Mouse (Mus musculus): ENCODE data around the gene Eno3. TPM values are rescaled to one million over a fixed set of nuclear protein-coding genes. Genes with fewer than 3 reads are reported as not detected.

Eno3 gene
- total and polyA plus RNA-seq, 3 experiments = 11.2 to 26.4 (median 23.0) TPM

DNA sequence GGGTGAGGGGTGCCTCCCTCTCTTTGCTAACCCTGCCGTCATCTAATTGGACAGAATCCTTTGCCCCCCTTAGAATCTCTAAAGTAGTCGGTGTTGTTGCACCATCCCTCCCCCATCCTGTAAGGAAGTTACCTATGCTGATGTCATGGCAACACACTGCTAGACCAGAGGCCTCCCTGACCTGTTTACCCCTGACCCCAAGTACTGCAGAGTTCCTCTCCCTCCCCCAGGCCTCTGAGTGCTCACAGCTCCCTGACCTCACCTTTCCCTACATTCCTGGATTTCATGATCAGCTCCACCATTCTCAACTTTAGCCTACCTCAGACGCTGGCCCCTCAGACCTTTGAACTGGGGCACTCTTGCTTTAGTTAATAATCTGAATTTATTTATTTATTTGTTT is 49.1 kb downstream of the Eno3 start:
- DNase-seq (ENCODE audit: extremely low read depth) = no peak
- 0 out of 2 replicates have a peak, but pooled peaks cover under 1% of the 10 kb centered on the region for H3K79me2 ChIP-seq (replicated peaks; ENCODE audit: control insufficient read depth, extremely low read depth, insufficient read depth, poor library complexity, severe bottlenecking)
- H3K9me3 ChIP-seq (replicated peaks; ENCODE audit: low read length) = no peaks in the 10 kb centered on the region
- H3K4me1 ChIP-seq (ENCODE audit: control insufficient read depth in 1 of 2, insufficient read depth in 2 of 2) = peaks cover 5 to 15% of the 10 kb centered on the region in 2 experiments
- peaks cover 58 to 87% of the 10 kb centered on the region in 2 experiments for H3K36me3 ChIP-seq (replicated peaks in 1 of 2; ENCODE audit: control insufficient read depth in 1 of 2, insufficient read depth in 1 of 2, low read length in 1 of 2)
- TF ChIP-seq USF2 (conservative IDR thresholded peaks at IDR 0.05; ENCODE audit: low read depth, low read length) (no peak), PAX5 (IDR thresholded peaks at IDR 0.05; ENCODE audit: low read length) (no peak), TBP (conservative IDR thresholded peaks at IDR 0.05; ENCODE audit: low read depth, low read length) (no peak), NELFE (IDR thresholded peaks at IDR 0.05; ENCODE audit: low read depth, low read length) (no peak), BHLHE40 (IDR thresholded peaks at IDR 0.05; ENCODE audit: low read depth, low read length) (no peak), HCFC1 (IDR thresholded peaks at IDR 0.05; ENCODE audit: low read depth, low read length) (no peak), JUN (IDR thresholded peaks at IDR 0.05; ENCODE audit: insufficient read depth, low read depth, low read length) (no peak), ZC3H11A (IDR thresholded peaks at IDR 0.05; ENCODE audit: low read depth, low read length) (no peak), IRF4 (IDR thresholded peaks at IDR 0.05; ENCODE audit: low read depth, low read length) (no peak), EP300 (IDR thresholded peaks at IDR 0.05; ENCODE audit: low read length) (no peak), UBTF (IDR thresholded peaks at IDR 0.05; ENCODE audit: low read depth, low read length) (no peak), ELF1 (IDR thresholded peaks at IDR 0.05; ENCODE audit: low read depth, low read length) (no peak), CHD1 (IDR thresholded peaks at IDR 0.05; ENCODE audit: low read depth, low read length) (no peak), ZNF384 (IDR thresholded peaks at IDR 0.05; ENCODE audit: low read depth, low read length) (no peak), MAX (IDR thresholded peaks at IDR 0.05; ENCODE audit: low read length) (no peak), CTCF (conservative IDR thresholded peaks at IDR 0.05 in 1 of 2, IDR thresholded peaks at IDR 0.05 in 1 of 2; ENCODE audit: low read depth in 2 of 2, low read length in 2 of 2) (no peak), USF1 (IDR thresholded peaks at IDR 0.05; ENCODE audit: low read depth, low read length) (no peak), MYC (IDR thresholded peaks at IDR 0.05; ENCODE audit: low read depth, low read length) (no peak)
- no peak overlapping the region for H3K4me2 ChIP-seq (ENCODE audit: insufficient read depth, low read depth, poor library complexity, severe bottlenecking)
- H3K4me3 ChIP-seq (replicated peaks in 1 of 3; ENCODE audit: low read depth in 2 of 3, low read length in 2 of 3, poor library complexity in 1 of 3) = no peak overlapping the region
- no peak overlapping the region for H3K27ac ChIP-seq (ENCODE audit: insufficient read depth, low read depth)
- dilution Hi-C loops (cut with MboI; ENCODE audit: extremely low pct_ligation_motif_present, extremely low pct_unique_long_range_greater_than_20kb, low sequenced_read_pairs) = no loop called here
- in situ Hi-C loops (cut with MboI; ENCODE audit: low pct_ligation_motif_present, low pct_unique_long_range_greater_than_20kb, low sequenced_read_pairs) = loop anchor here (5.0 kb wide), 1 partner anchor 34 kb away; no protein-coding TSS in a partner anchor
- no peak overlapping the region for H3K9ac ChIP-seq (ENCODE audit: insufficient read depth, low read depth)
- H3K27me3 ChIP-seq (replicated peaks) = no peaks in the 10 kb centered on the region

DNA sequence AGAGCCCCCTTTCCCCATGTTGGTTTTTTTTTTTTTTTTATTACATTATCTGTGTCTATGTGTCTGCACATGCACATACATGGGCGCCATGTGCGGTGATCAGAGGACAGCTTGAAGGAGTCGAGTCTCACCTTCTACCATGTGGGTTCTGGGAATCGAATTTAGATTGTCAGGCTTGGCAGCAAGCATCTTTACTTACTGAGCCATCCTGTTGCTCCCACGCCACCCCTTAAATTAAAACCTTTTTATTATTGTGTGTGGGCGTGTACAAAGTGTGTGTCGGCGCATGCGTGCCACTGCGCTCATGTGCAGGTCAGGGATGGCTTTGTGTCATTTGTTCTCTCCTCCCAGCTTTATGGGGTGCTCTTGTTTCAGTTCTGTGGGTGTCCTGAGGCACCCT is 54.0 kb downstream of the Eno3 start:
- Histone ChIP-seq H3K9me3 (replicated peaks; ENCODE audit: low read length) (no peaks in the 10 kb centered on the region), H3K4me1 (ENCODE audit: control insufficient read depth in 1 of 2, insufficient read depth in 2 of 2) (peaks cover 0 to 12% of the 10 kb centered on the region in 2 experiments; a peak in 2 of 4 replicates), H3K4me2 (ENCODE audit: insufficient read depth, low read depth, poor library complexity, severe bottlenecking) (no peak overlapping the region), H3K79me2 (replicated peaks; ENCODE audit: control insufficient read depth, extremely low read depth, insufficient read depth, poor library complexity, severe bottlenecking) (no peaks in the 10 kb centered on the region), H3K4me3 (replicated peaks in 1 of 3; ENCODE audit: low read depth in 2 of 3, low read length in 2 of 3, poor library complexity in 1 of 3) (no peak overlapping the region), H3K9ac (ENCODE audit: insufficient read depth, low read depth) (no peak overlapping the region), H3K27me3 (replicated peaks) (no peaks in the 10 kb centered on the region), H3K36me3 (replicated peaks in 1 of 2; ENCODE audit: control insufficient read depth in 1 of 2, insufficient read depth in 1 of 2, low read length in 1 of 2) (peaks cover 39 to 81% of the 10 kb centered on the region in 2 experiments), H3K27ac (ENCODE audit: insufficient read depth, low read depth) (no peak overlapping the region)
- in situ Hi-C loops (cut with MboI; ENCODE audit: low pct_ligation_motif_present, low pct_unique_long_range_greater_than_20kb, low sequenced_read_pairs) = no loop called here
- TF ChIP-seq POLR2A (IDR thresholded peaks at IDR 0.05; ENCODE audit: low read depth, low read length) (no peak), JUN (IDR thresholded peaks at IDR 0.05; ENCODE audit: insufficient read depth, low read depth, low read length) (no peak), SIN3A (IDR thresholded peaks at IDR 0.05; ENCODE audit: low read length) (no peak), MYC (IDR thresholded peaks at IDR 0.05; ENCODE audit: low read depth, low read length) (no peak), IRF4 (IDR thresholded peaks at IDR 0.05; ENCODE audit: low read depth, low read length) (no peak), TBP (conservative IDR thresholded peaks at IDR 0.05; ENCODE audit: low read depth, low read length) (no peak), RAD21 (IDR thresholded peaks at IDR 0.05; ENCODE audit: low read depth, low read length) (no peak), NRF1 (IDR thresholded peaks at IDR 0.05; ENCODE audit: low read depth, low read length) (no peak), ZMIZ1 (IDR thresholded peaks at IDR 0.05; ENCODE audit: low read depth, low read length) (no peak), ZC3H11A (IDR thresholded peaks at IDR 0.05; ENCODE audit: low read depth, low read length) (no peak), TCF12 (IDR thresholded peaks at IDR 0.05; ENCODE audit: low read depth, low read length) (no peak), BHLHE40 (IDR thresholded peaks at IDR 0.05; ENCODE audit: low read depth, low read length) (no peak)
- DNase-seq (ENCODE audit: extremely low read depth) = no peak
- dilution Hi-C loops (cut with MboI; ENCODE audit: extremely low pct_ligation_motif_present, extremely low pct_unique_long_range_greater_than_20kb, low sequenced_read_pairs) = no loop called here

Measured in CH12.LX (cell line).